Mouse (Mus musculus) stomach, embryonic 15.5 days (tissue): ENCODE data around the gene Rab7. TPM values are rescaled to one million over a fixed set of nuclear protein-coding genes. Genes with fewer than 3 reads are reported as not detected.
A peak's percentile ranks its signal among the peaks of the same experiment; 100 is the strongest.

Experiments
- ATAC-seq: fragments of 200-750 bp; cut with Nextera tagmentation; 2 replicates; pipeline ENCODE4 v1.8.0; 2017; ENCODE audit warnings: low read depth, moderate number of reproducible peaks, moderate TSS enrichment; ENCODE audit not compliant: insufficient read depth, low FRiP score
- H3K27ac ChIP-seq: fragments of 300-500 bp; sonication (generic); 2 replicates; pipeline ENCODE4 v1.5.1; 2015; ENCODE audit warnings: mild to moderate bottlenecking, inconsistent platforms
- H3K27me3 ChIP-seq: fragments of 300-500 bp; sonication (generic); replicated peaks from 2 replicates; pipeline ENCODE4 v1.6.1; 2015; ENCODE audit warnings: inconsistent platforms
- H3K36me3 ChIP-seq: fragments of 300-500 bp; sonication (generic); 2 replicates; pipeline ENCODE4 v1.6.1; 2015; ENCODE audit warnings: inconsistent platforms
- H3K4me1 ChIP-seq: fragments of 300-500 bp; sonication (generic); 2 replicates; pipeline ENCODE4 v1.6.1; 2015; ENCODE audit warnings: inconsistent platforms
- H3K4me2 ChIP-seq: fragments of 300-500 bp; sonication (generic); 2 replicates; pipeline ENCODE4 v1.6.1; 2015; ENCODE audit warnings: mild to moderate bottlenecking, inconsistent platforms
- H3K4me3 ChIP-seq: fragments of 300-500 bp; sonication (generic); replicated peaks from 2 replicates; pipeline ENCODE4 v1.5.1; 2015; ENCODE audit warnings: inconsistent platforms
- H3K9ac ChIP-seq: fragments of 300-500 bp; sonication (generic); 2 replicates; pipeline ENCODE4 v1.6.1; 2015; ENCODE audit warnings: inconsistent platforms
- H3K9me3 ChIP-seq: fragments of 300-500 bp; sonication (generic); 2 replicates; pipeline ENCODE4 v1.6.1; 2016; ENCODE audit warnings: inconsistent platforms
- WGBS: fragments of 180-500 bp; shearing (Covaris S2); methylation state at CpG from one replicate; pipeline ENCODE4 v1.1.7; 2015; 5-methylcytosine and 5-hydroxymethylcytosine counted together
- polyA plus RNA-seq: library from polyadenylated mRNA; unstranded; fragments of >200 nt; fragmentation: Nextera tagmentation; extraction: Ambion mirVana; gene quantifications from 2 replicates; pipeline ENCODE4 v1.2.1, GENCODE M21; 2015

Gene Rab7
- 212 and 228 TPM in 2 replicates for polyA plus RNA-seq

DNA sequence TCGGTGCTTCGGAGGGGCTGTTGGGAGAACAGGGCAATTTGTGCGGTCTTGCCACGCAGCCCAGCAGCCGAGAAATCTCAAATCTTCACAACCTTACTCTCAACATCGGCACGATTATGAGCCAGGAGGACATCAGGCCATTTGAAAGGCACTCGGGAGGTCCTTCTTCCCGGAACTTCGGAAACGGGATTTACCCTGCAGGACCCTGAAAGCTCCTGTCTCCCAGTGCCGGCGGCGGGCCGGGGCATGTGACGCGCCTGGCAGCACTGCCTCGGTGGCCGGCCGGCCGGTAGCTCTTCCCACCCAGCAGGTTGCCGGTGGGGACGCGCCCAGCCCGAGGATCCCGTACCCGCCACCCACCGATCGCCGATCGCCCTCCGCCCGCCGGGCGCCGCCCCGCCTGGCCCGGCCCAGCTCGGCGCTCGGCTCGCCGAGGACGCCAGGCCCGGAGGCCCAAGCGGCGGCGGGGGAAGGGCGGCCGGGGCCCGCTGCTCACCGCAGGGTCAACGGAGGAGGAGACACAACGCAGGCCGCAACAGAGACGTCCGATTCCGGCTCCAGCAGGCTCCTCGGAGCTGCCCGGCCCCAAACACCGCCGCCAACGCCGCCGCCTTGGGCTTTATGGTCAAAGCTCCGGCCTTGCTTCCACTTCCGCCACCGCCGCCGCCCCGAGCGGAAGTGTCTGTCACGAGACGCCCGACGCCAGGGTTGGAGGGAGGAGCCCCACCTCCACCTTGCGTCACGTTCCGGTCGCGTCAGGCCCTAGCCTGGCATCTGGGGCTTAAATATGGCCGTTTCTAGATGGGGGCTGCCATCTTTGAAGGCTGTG is at the start of gene Rab7:
Gene Rab7 (minus strand): TSS at position 694 of the 829 bp plus-strand sequence.
- peak within 1 kb of the TSS; percentile 85 for H3K27ac ChIP-seq
- WGBS, result under 1% methylated on average over 75 of the region's 82 CpGs
- peak within 1 kb of the TSS; percentile 79 for H3K4me2 ChIP-seq
- H3K4me1 ChIP-seq, result peaks cover 21% of the 10 kb centered on the region; the same call in 1 of the 2 replicates
- H3K9ac ChIP-seq, result peak within 1 kb of the TSS; percentile 85
- H3K27me3 ChIP-seq, result no peaks in the 10 kb centered on the region
- ATAC-seq, result peak; percentile 95
- H3K36me3 ChIP-seq, result no peaks in the 10 kb centered on the region
- no peaks in the 10 kb centered on the region for H3K9me3 ChIP-seq
- peak within 1 kb of the TSS; percentile 83 for H3K4me3 ChIP-seq

DNA sequence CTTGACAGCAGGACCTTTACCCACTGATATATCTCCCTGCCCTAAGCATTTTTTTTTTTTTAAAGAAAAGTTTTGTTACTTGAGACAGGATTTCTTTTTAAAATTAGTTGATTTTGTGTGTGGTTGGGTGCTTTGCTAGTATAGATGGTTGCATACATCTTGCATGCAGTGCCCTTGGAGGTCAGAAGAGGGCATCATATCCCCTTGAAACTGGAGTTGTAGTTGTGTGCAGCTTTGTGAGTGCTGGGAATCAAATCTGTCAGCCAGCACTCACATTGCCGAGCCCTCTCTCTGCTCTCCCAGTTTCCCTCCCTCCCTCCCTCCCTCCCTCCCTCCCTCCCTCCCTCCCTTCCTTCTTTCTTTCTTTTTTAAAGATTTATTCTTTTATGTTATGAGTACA is 43.9 kb upstream of the Rab7 start:
- Histone ChIP-seq H3K9me3 (no peaks in the 10 kb centered on the region), H3K36me3 (peaks cover 27% of the 10 kb centered on the region)
- WGBS, result 80% methylated on average over 1 of the region's 1 CpGs

GRCm38 (mm10) chr6:88084278-88085151 is 39.4 kb upstream of the Rab7 start, which contains the start of gene Rpn1:
Gene Rpn1 (plus strand): TSS chr6:88084482.
- H3K36me3 ChIP-seq, result 0 out of 2 replicates have a peak, but pooled peaks cover 4% of the 10 kb centered on the region
- peak; percentile 96 for ATAC-seq
- peaks cover 18% of the 10 kb centered on the region for H3K4me1 ChIP-seq
- H3K27me3 ChIP-seq, result no peaks in the 10 kb centered on the region
- WGBS, result under 1% methylated on average over 71 of the region's 71 CpGs
- no peaks in the 10 kb centered on the region for H3K9me3 ChIP-seq
- H3K9ac ChIP-seq, result peak within 1 kb of the TSS; percentile 98
- H3K4me3 ChIP-seq, result peak within 1 kb of the TSS; percentile 100
- H3K4me2 ChIP-seq, result peak within 1 kb of the TSS; percentile 73
- peak within 1 kb of the TSS; percentile 83 for H3K27ac ChIP-seq

More for the DNA sequence above, 43.9 kb upstream of the Rab7 start:
- H3K27me3 ChIP-seq, result no peaks in the 10 kb centered on the region
- no peak overlapping the region for H3K27ac ChIP-seq
- H3K4me3 ChIP-seq, result no peak overlapping the region
- peaks cover 15% of the 10 kb centered on the region for H3K4me1 ChIP-seq
- H3K4me2 ChIP-seq, result no peak overlapping the region
- H3K9ac ChIP-seq, result no peak overlapping the region
- no peak for ATAC-seq

DNA sequence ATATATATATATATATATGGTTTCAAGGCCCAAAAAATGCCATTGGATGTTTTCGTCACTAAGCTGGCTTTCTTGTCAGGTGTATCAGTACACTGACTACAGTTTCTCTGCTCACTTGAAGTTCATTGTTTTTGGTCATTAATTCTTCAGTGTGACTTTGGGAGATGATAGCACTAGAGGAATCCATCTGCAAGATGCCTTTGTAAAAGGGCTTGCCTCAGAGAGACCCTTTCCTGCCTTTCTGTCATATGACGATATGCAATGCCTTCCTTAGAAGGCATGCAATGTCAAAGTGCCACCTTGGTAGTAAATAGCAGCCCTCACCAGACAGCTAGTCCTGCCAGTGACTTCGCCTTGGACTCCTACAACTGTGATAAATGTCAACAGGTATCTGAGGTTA is 38.6 kb upstream of the Rab7 start:
- Histone ChIP-seq H3K36me3 (0 out of 2 replicates have a peak, but pooled peaks cover 4% of the 10 kb centered on the region), H3K4me3 (no peak overlapping the region; the same call in 1 of the 2 replicates), H3K4me2 (peak overlapping the region; percentile 56), H3K27ac (peak overlapping the region; percentile 44; the same call in 1 of the 2 replicates), H3K27me3 (no peaks in the 10 kb centered on the region), H3K9ac (no peak overlapping the region), H3K9me3 (no peaks in the 10 kb centered on the region), H3K4me1 (peaks cover 18% of the 10 kb centered on the region)
- ATAC-seq, result no peak
- WGBS, result 58% methylated on average over 3 of the region's 3 CpGs

- H3K36me3 ChIP-seq, result no peaks in the 10 kb centered on the region
- no peaks in the 10 kb centered on the region for H3K9me3 ChIP-seq
- no peak overlapping the region for H3K4me3 ChIP-seq
- no peak overlapping the region for H3K27ac ChIP-seq
- H3K27me3 ChIP-seq, result no peaks in the 10 kb centered on the region
- no peak for ATAC-seq
- 91% methylated on average over 7 of the region's 7 CpGs for WGBS
- H3K4me1 ChIP-seq, result peaks cover 18% of the 10 kb centered on the region
- H3K9ac ChIP-seq, result no peak overlapping the region
- H3K4me2 ChIP-seq, result no peak overlapping the region
Measured at GRCm38 (mm10) chr6:88083095-88083494, 38.0 kb upstream of the Rab7 start.

DNA sequence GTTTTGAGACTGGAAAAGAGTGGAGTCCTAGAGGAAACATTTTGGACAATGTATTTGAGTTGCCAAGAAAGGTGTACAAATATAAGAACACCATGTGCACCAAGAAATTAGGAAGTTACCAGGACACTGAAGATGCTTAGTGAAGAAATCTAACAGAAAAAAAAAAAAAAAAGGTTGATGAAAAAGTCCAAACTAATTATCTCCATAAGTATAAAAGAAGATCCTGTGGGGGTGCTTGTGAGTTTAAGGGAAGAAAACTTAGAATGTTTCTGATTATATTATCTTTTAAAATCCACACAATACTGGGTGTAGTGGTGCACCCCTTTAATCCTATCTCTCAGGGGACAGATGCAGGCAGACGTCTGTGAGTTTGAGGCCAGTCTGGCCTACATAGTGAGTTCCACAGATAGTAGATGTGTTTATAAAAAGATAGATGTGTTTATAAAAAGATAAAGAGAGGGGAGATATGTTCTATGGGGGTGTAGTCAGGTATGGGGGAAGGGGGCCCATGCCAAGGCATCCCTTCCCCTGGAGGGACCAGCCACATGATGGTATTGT is 31.0 kb upstream of the Rab7 start:
- Histone ChIP-seq H3K4me3 (no peak overlapping the region), H3K9ac (no peak overlapping the region), H3K9me3 (no peaks in the 10 kb centered on the region), H3K4me2 (peak overlapping the region; percentile 79; the same call in 1 of the 2 replicates), H3K36me3 (no peaks in the 10 kb centered on the region), H3K27me3 (no peaks in the 10 kb centered on the region), H3K27ac (no peak overlapping the region; the same call in 1 of the 2 replicates), H3K4me1 (no peaks in the 10 kb centered on the region; the same call in 1 of the 2 replicates)
- ATAC-seq, result no peak
- 68% methylated on average over 1 of the region's 1 CpGs for WGBS

- H3K9ac ChIP-seq, result no peak overlapping the region
- peak overlapping the region; percentile 79 for H3K4me2 ChIP-seq
- peak; percentile 98 for ATAC-seq
- WGBS, result 3% methylated on average over 32 of the region's 32 CpGs
- H3K9me3 ChIP-seq, result no peaks in the 10 kb centered on the region
- H3K4me1 ChIP-seq, result no peaks in the 10 kb centered on the region; the same call in 1 of the 2 replicates
- H3K27ac ChIP-seq, result peak overlapping the region; percentile 90
- H3K4me3 ChIP-seq, result peak overlapping the region; percentile 47
- H3K27me3 ChIP-seq, result no peaks in the 10 kb centered on the region
- H3K36me3 ChIP-seq, result no peaks in the 10 kb centered on the region
Measured at GRCm38 (mm10) chr6:88074752-88075554, 29.9 kb upstream of the Rab7 start.

DNA sequence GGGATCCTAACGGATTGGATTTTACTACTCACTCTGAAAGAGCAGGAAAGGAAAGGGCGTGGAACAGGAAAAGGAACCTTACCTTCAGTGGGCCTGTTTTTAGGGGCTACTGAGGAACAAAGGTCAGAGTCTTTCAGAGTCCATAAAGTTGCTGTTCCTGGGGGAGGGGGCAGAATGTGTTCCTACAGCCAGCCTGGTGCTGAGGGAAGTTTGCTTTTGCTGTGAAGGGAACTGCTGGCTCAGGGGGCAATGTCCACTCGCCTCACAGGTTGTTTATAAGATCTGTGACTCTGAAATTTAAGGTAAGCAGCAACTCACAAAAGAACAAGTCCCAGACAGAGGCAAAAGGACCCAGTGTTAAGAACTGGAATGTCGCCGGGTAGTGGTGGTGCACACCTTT is 26.1 kb upstream of the Rab7 start:
- no peak overlapping the region for H3K4me3 ChIP-seq
- H3K36me3 ChIP-seq, result no peaks in the 10 kb centered on the region
- no peak overlapping the region for H3K9ac ChIP-seq
- 65% methylated on average over 5 of the region's 5 CpGs for WGBS
- H3K9me3 ChIP-seq, result no peaks in the 10 kb centered on the region
- no peak overlapping the region for H3K27ac ChIP-seq
- H3K4me1 ChIP-seq, result no peaks in the 10 kb centered on the region; the same call in 1 of the 2 replicates
- no peak overlapping the region for H3K4me2 ChIP-seq
- ATAC-seq, result no peak
- H3K27me3 ChIP-seq, result no peaks in the 10 kb centered on the region

DNA sequence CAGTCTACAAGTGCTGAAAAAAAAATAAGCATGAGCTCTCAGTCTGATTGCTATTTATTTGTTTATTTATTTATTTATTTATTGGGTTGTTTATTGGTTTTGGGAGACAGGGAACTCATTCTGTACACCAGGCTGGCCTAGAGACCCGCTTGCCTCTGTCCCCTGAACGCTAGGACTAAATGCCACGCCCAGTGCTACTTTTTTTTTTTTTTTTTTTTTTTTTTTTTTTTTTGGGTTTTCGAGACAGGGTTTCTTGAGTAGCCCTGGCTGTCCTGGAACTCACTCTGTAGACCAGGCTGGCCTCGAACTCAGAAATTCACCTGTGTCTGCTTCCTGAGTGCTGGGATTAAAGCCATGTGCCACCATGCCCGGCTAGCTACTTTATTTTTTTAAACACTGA is 25.4 kb upstream of the Rab7 start:
- no peak overlapping the region for H3K4me3 ChIP-seq
- H3K9me3 ChIP-seq, result no peaks in the 10 kb centered on the region
- no peaks in the 10 kb centered on the region; the same call in 1 of the 2 replicates for H3K4me1 ChIP-seq
- ATAC-seq, result no peak
- no peaks in the 10 kb centered on the region for H3K27me3 ChIP-seq
- H3K9ac ChIP-seq, result no peak overlapping the region
- H3K4me2 ChIP-seq, result no peak overlapping the region
- 72% methylated on average over 6 of the region's 6 CpGs for WGBS
- no peaks in the 10 kb centered on the region for H3K36me3 ChIP-seq
- no peak overlapping the region for H3K27ac ChIP-seq

DNA sequence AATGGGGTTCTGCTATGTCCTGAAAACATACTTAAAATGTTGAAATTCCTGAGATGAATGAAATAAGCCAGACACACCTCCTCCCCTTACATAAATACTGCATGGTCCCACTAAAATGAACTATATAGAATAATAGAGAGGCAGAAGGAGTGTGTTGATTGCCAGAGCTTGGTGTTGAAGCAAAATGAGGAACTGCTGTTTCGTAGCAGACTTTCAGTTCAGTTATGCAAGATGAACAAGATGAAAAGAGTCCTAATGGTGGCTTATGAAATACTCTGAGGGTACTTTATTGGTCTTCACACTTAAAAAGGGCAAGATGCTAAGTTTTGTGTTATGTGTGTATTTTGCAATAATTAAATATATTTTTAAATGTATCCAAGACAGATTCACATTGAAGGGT is 23.7 kb upstream of the Rab7 start:
- Histone ChIP-seq H3K4me2 (no peak overlapping the region), H3K4me1 (no peaks in the 10 kb centered on the region), H3K9ac (no peak overlapping the region), H3K27me3 (no peaks in the 10 kb centered on the region), H3K36me3 (no peaks in the 10 kb centered on the region), H3K27ac (no peak overlapping the region), H3K4me3 (no peak overlapping the region), H3K9me3 (no peaks in the 10 kb centered on the region)
- WGBS, result 69% methylated on average over 1 of the region's 1 CpGs
- no peak for ATAC-seq

GRCm38 (mm10) chr6:88067722-88068121 is 22.7 kb upstream of the Rab7 start:
- no peak overlapping the region for H3K9ac ChIP-seq
- H3K27ac ChIP-seq, result no peak overlapping the region
- no peaks in the 10 kb centered on the region for H3K36me3 ChIP-seq
- no peak overlapping the region for H3K4me3 ChIP-seq
- 54% methylated on average over 3 of the region's 3 CpGs for WGBS
- no peak for ATAC-seq
- no peaks in the 10 kb centered on the region for H3K9me3 ChIP-seq
- no peaks in the 10 kb centered on the region for H3K27me3 ChIP-seq
- no peaks in the 10 kb centered on the region for H3K4me1 ChIP-seq
- no peak overlapping the region for H3K4me2 ChIP-seq
